Mouse (Mus musculus) urinary bladder, adult 2 months (tissue): ENCODE results near the gene Armc12. TPM values are rescaled to one million over a fixed set of nuclear protein-coding genes. Genes with fewer than 3 reads are reported as not detected.

Experiments used
- DNase-seq: peaks from one replicate; pipeline ENCODE4 v3.0.0; 2022; ENCODE audit warnings: low spot score
- polyA plus RNA-seq: library from polyadenylated mRNA; depleted of rRNA; stranded (reverse); fragments of >200 nt; gene quantifications from 2 replicates; pipeline ENCODE4 v1.2.3, GENCODE M21; 2012; rRNA removed

The Armc12 gene
- polyA plus RNA-seq, 1 experiment, result not detected

- no peak for DNase-seq
Measured at GRCm38 (mm10) chr17:28588591-28588990, 58.0 kb downstream of the Armc12 start.

Other genes starting within 250 kb of the Armc12 start
- 11.6 and 18.0 TPM in 2 replicates for gene Fance, start 217.3 kb upstream of the Armc12 start, polyA plus RNA-seq
- gene Rpl10a, start 202.3 kb upstream of the Armc12 start, polyA plus RNA-seq, result 1,892 and 2,281 TPM in 2 replicates
- gene Tead3, start 180.0 kb upstream of the Armc12 start, polyA plus RNA-seq, result 41.6 and 64.2 TPM in 2 replicates
- gene Tulp1, start 165.6 kb upstream of the Armc12 start, polyA plus RNA-seq, result 0.65 and 0.84 TPM in 2 replicates
- gene Fkbp5, start 13.3 kb upstream of the Armc12 start, polyA plus RNA-seq, result 13.5 and 22.6 TPM in 2 replicates
- not detected in 2 replicates for gene Clpsl2, start 18.6 kb downstream of the Armc12 start, polyA plus RNA-seq
- 0.32 and 0.46 TPM in 2 replicates for gene Clps, start 30.0 kb downstream of the Armc12 start, polyA plus RNA-seq
- 0.12 and 0.18 TPM in 2 replicates for gene Lhfpl5, start 44.8 kb downstream of the Armc12 start, polyA plus RNA-seq
- 31.2 and 33.5 TPM in 2 replicates for gene Srpk1, start 91.9 kb downstream of the Armc12 start, polyA plus RNA-seq
- 2.9 and 3.1 TPM in 2 replicates for gene Slc26a8, start 159.4 kb downstream of the Armc12 start, polyA plus RNA-seq
- gene Mapk14, start 160.5 kb downstream of the Armc12 start, polyA plus RNA-seq, result 97.4 and 97.7 TPM in 2 replicates
- 0.34 and 1.1 TPM in 2 replicates for gene AC170998.1, start 195.3 kb downstream of the Armc12 start, polyA plus RNA-seq
- gene Mapk13, start 238.5 kb downstream of the Armc12 start, polyA plus RNA-seq, result 32.7 and 42.8 TPM in 2 replicates